Mouse (Mus musculus): ENCODE results near the gene Grm4. TPM values are rescaled to one million over a fixed set of nuclear protein-coding genes. Genes with fewer than 3 reads are reported as not detected.

Grm4 gene
- total and polyA plus RNA-seq, 2 experiments from 2014 or later = 10.1 to 34.3 TPM

- no peaks in the 10 kb centered on the region for H3K36me3 ChIP-seq (ENCODE audit: insufficient read depth, low read length)
- TF ChIP-seq CTCF (IDR thresholded peaks at IDR 0.05; ENCODE audit: low read depth) = no peak
- no peak for ATAC-seq
- no peaks in the 10 kb centered on the region for H3K9me3 ChIP-seq (ENCODE audit: low read length)
- no peak overlapping the region for H3K9ac ChIP-seq (replicated peaks; ENCODE audit: low read length)
- H3K4me1 ChIP-seq (ENCODE audit: insufficient read depth, low read length) = no peaks in the 10 kb centered on the region
- H3K27me3 ChIP-seq (ENCODE audit: insufficient read depth, low read length) = no peaks in the 10 kb centered on the region
- H3K4me3 ChIP-seq (ENCODE audit: low read length) = no peak overlapping the region
- WGBS = 74% methylated on average over 7 of the region's 7 CpGs
- H3K4me2 ChIP-seq (ENCODE audit: low read depth, low read length) = no peak overlapping the region
- DNase-seq (ENCODE audit: low spot score) = no peak
- H3K27ac ChIP-seq = no peak overlapping the region
These were observed 26.1 kb downstream of the Grm4 start for GRCm38 (mm10) chr17:27495008-27495540.

DNA sequence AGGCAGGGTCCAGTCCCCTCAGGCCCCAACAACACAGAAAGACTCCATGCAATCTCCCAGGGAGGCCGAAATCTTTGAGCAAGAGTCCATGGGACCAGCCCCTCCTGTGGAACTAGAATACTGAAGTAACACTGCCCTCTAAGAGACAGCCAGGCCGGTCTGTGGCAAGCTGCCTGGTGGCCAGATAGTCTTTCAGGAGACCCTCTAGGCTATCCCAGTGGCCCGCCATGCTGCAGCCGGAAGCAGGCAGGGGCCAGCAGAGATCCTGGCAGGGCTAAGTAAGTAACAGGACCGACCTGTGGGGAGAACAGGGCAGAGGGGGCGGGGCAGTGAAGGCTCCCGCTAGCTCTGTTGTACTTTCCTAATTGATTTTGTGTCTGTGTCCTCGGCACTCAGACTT lies 27.2 kb downstream of the Grm4 start:
- DNase-seq (ENCODE audit: low spot score) (no peak), ATAC-seq (no peak)
- 54% methylated on average over 8 of the region's 8 CpGs for WGBS
- TF ChIP-seq CTCF (IDR thresholded peaks at IDR 0.05; ENCODE audit: low read depth) = no peak
- Histone ChIP-seq H3K36me3 (ENCODE audit: insufficient read depth, low read length) (no peaks in the 10 kb centered on the region), H3K4me3 (ENCODE audit: low read length) (no peak overlapping the region), H3K9ac (replicated peaks; ENCODE audit: low read length) (no peak overlapping the region), H3K4me2 (ENCODE audit: low read depth, low read length) (no peak overlapping the region), H3K27ac (no peak overlapping the region), H3K9me3 (ENCODE audit: low read length) (no peaks in the 10 kb centered on the region), H3K4me1 (ENCODE audit: insufficient read depth, low read length) (no peaks in the 10 kb centered on the region), H3K27me3 (ENCODE audit: insufficient read depth, low read length) (no peaks in the 10 kb centered on the region)

GRCm38 (mm10) chr17:27493389-27493788 lies 27.8 kb downstream of the Grm4 start:
- no peaks in the 10 kb centered on the region for H3K27me3 ChIP-seq (ENCODE audit: insufficient read depth, low read length)
- 82% methylated on average over 4 of the region's 4 CpGs for WGBS
- no peak for ATAC-seq

GRCm38 (mm10) chr17:27488173-27488823 lies 32.9 kb downstream of the Grm4 start:
- H3K4me2 ChIP-seq (ENCODE audit: low read depth, low read length) = no peak overlapping the region
- H3K9me3 ChIP-seq (ENCODE audit: low read length) = no peaks in the 10 kb centered on the region
- no peaks in the 10 kb centered on the region for H3K27me3 ChIP-seq (ENCODE audit: insufficient read depth, low read length)
- no peak overlapping the region for H3K4me3 ChIP-seq (ENCODE audit: low read length)
- no peak for TF ChIP-seq CTCF (IDR thresholded peaks at IDR 0.05; ENCODE audit: low read depth)
- DNase-seq (ENCODE audit: low spot score) (no peak), ATAC-seq (peak; percentile 38; the same call in 1 of the 2 replicates)
- H3K27ac ChIP-seq = no peak overlapping the region
- 49% methylated on average over 16 of the region's 16 CpGs for WGBS
- no peaks in the 10 kb centered on the region for H3K36me3 ChIP-seq (ENCODE audit: insufficient read depth, low read length)
- H3K4me1 ChIP-seq (ENCODE audit: insufficient read depth, low read length) = no peaks in the 10 kb centered on the region
- H3K9ac ChIP-seq (replicated peaks; ENCODE audit: low read length) = no peak overlapping the region

More at GRCm38 (mm10) chr17:27493389-27493788, 27.8 kb downstream of the Grm4 start:
- Histone ChIP-seq H3K27ac (no peak overlapping the region), H3K9me3 (ENCODE audit: low read length) (no peaks in the 10 kb centered on the region), H3K4me3 (ENCODE audit: low read length) (no peak overlapping the region), H3K4me2 (ENCODE audit: low read depth, low read length) (no peak overlapping the region), H3K9ac (replicated peaks; ENCODE audit: low read length) (no peak overlapping the region), H3K4me1 (ENCODE audit: insufficient read depth, low read length) (no peaks in the 10 kb centered on the region), H3K36me3 (ENCODE audit: insufficient read depth, low read length) (no peaks in the 10 kb centered on the region)
- TF ChIP-seq CTCF (IDR thresholded peaks at IDR 0.05; ENCODE audit: low read depth) = no peak
- no peak for DNase-seq (ENCODE audit: low spot score)

- no peak for ATAC-seq
- 54% methylated on average over 8 of the region's 8 CpGs for WGBS
These were observed 35.3 kb downstream of the Grm4 start for GRCm38 (mm10) chr17:27485940-27486339.

DNA sequence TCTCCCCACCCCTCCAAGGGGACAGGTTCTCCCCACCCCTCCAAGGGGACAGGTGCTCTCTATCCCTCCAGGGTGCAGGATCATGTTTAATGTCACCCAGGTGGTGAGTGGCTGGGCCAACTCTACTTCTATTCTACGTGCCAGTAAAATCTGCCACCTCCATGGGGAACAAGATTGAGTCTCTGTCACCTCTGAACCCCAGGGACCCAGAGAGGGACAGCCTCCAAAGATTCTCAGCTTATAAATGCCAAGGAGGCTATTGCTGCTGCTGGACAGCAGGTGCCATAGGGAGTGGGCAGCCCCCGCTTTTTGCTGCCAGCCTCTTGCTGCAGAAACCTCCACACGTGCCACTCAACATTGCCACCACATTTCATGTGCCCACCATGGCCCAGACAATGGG lies 37.6 kb downstream of the Grm4 start:
- Histone ChIP-seq H3K4me3 (ENCODE audit: low read length) (no peak overlapping the region), H3K4me2 (ENCODE audit: low read depth, low read length) (no peak overlapping the region), H3K9ac (replicated peaks; ENCODE audit: low read length) (no peak overlapping the region), H3K4me1 (ENCODE audit: insufficient read depth, low read length) (peaks cover 7% of the 10 kb centered on the region), H3K9me3 (ENCODE audit: low read length) (no peaks in the 10 kb centered on the region), H3K27me3 (ENCODE audit: insufficient read depth, low read length) (no peaks in the 10 kb centered on the region), H3K27ac (no peak overlapping the region), H3K36me3 (ENCODE audit: insufficient read depth, low read length) (no peaks in the 10 kb centered on the region)
- no peak for TF ChIP-seq CTCF (IDR thresholded peaks at IDR 0.05; ENCODE audit: low read depth)
- DNase-seq (ENCODE audit: low spot score) = no peak
- no peak for ATAC-seq
- WGBS = 57% methylated on average over 3 of the region's 3 CpGs

More at GRCm38 (mm10) chr17:27485940-27486339, 35.3 kb downstream of the Grm4 start:
- DNase-seq (ENCODE audit: low spot score) = no peak
- no peak for TF ChIP-seq CTCF (IDR thresholded peaks at IDR 0.05; ENCODE audit: low read depth)
- H3K9ac ChIP-seq (replicated peaks; ENCODE audit: low read length) = no peak overlapping the region
- no peaks in the 10 kb centered on the region for H3K36me3 ChIP-seq (ENCODE audit: insufficient read depth, low read length)
- no peaks in the 10 kb centered on the region for H3K4me1 ChIP-seq (ENCODE audit: insufficient read depth, low read length)
- H3K27me3 ChIP-seq (ENCODE audit: insufficient read depth, low read length) = no peaks in the 10 kb centered on the region
- H3K9me3 ChIP-seq (ENCODE audit: low read length) = no peaks in the 10 kb centered on the region
- no peak overlapping the region for H3K4me2 ChIP-seq (ENCODE audit: low read depth, low read length)
- H3K4me3 ChIP-seq (ENCODE audit: low read length) = no peak overlapping the region
- no peak overlapping the region for H3K27ac ChIP-seq

All from hindbrain, postnatal 0 days (tissue).